ENCODE assay signal across 8 mouse cellular contexts in the genomic region with DNA sequence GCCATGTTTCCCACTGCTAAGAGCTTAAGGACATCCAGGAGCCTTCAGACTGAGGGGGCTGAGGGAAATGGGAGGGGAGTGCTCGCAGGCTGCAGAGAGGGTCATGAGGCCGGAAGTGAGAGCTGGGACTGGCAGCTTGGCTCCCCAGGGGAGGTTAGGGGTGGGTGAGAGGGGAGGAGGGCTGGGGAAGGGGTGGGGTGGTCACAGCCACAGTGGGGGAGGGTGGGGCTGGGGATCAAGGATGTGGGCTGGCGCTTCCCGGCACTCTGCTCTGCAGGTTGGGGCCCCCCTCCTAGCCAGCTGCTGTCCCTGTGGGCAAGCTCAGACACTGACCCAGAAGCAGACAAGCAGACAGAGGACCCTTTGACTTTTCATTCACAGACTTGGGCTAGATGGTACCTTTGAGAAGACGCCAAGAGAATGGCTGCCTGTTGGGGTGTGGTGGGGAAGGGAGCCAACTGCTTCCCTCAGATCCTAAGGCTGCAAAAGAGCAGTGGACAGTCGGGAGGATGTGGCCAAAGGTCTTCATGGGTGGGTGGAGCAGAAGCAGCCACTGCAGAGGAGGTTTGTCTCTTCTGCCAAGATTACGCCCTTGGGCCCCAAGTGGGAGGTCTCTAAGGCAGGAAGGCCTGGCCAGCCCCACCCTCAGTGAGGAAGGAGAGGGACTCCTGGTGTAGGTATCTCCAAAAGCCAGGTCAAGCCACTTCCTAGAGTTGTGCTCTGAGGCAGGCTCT. TPM values are rescaled to one million over a fixed set of nuclear protein-coding genes. Genes with fewer than 3 reads are reported as not detected.
DNase-seq lines count a peak whose midpoint lies in the region; ATAC-seq lines count a peak whose summit lies in the region.

No protein-coding gene starts in this region.

- peak overlapping the region; percentile 12; the same call in 1 of the 2 replicates for H3K4me3 ChIP-seq in forebrain, embryonic 10.5 days
- no peak overlapping the region for H3K4me3 ChIP-seq in forebrain, embryonic 11.5 days (ENCODE audit: low read depth, low read length)

- no peaks in the 10 kb centered on the region for H3K9me3 ChIP-seq in forebrain, embryonic 10.5 days
- H3K9me3 ChIP-seq in forebrain, embryonic 11.5 days (ENCODE audit: control insufficient read depth, low read length): no peaks in the 10 kb centered on the region

- no peak for ATAC-seq in forebrain, embryonic 11.5 days (replicated peaks; ENCODE audit: low FRiP score)

- H3K36me3 ChIP-seq in forebrain, embryonic 10.5 days (replicated peaks): peaks cover 58% of the 10 kb centered on the region
- peaks cover 4% of the 10 kb centered on the region for H3K36me3 ChIP-seq in forebrain, embryonic 11.5 days (ENCODE audit: control insufficient read depth, insufficient read depth, low read length)
- H3K36me3 ChIP-seq in splenic B cell, adult 2 months (ENCODE audit: control insufficient read depth, insufficient read depth, low read length, poor library complexity, severe bottlenecking): peaks cover 10% of the 10 kb centered on the region

- WGBS in forebrain, embryonic 10.5 days: 35% methylated on average over 7 of the region's 7 CpGs
- WGBS in forebrain, embryonic 11.5 days: 40% methylated on average over 7 of the region's 7 CpGs

- H3K4me1 ChIP-seq in forebrain, embryonic 10.5 days: peaks cover 64% of the 10 kb centered on the region
- peaks cover 7% of the 10 kb centered on the region for H3K4me1 ChIP-seq in forebrain, embryonic 11.5 days (replicated peaks; ENCODE audit: control insufficient read depth, insufficient read depth, low read length)

- H3K4me2 ChIP-seq in forebrain, embryonic 11.5 days (ENCODE audit: low read depth, low read length, severe bottlenecking): no peak overlapping the region

- H3K27ac ChIP-seq in forebrain, embryonic 10.5 days: peak overlapping the region; percentile 73
- no peak overlapping the region for H3K27ac ChIP-seq in forebrain, embryonic 11.5 days (ENCODE audit: low read depth, low read length)

- H3K27me3 ChIP-seq in forebrain, embryonic 10.5 days (ENCODE audit: poor library complexity, severe bottlenecking): no peaks in the 10 kb centered on the region
- H3K27me3 ChIP-seq in forebrain, embryonic 11.5 days (ENCODE audit: control insufficient read depth, insufficient read depth, low read length): no peaks in the 10 kb centered on the region; the same call in 1 of the 2 replicates
- no peaks in the 10 kb centered on the region for H3K27me3 ChIP-seq in splenic B cell, adult 2 months (ENCODE audit: control insufficient read depth, insufficient read depth, low read length, poor library complexity, severe bottlenecking)

- no peak overlapping the region; the same call in 1 of the 2 replicates for H3K9ac ChIP-seq in forebrain, embryonic 11.5 days (ENCODE audit: low read length)

- DNase-seq in forebrain, embryonic 10.5 days (ENCODE audit: extremely low spot score, low spot score): no peak
- no peak for DNase-seq in forebrain, embryonic 11.5 days (ENCODE audit: low spot score)
- DNase-seq in adrenal gland, postnatal 14 days: peak; percentile 77
- peak; percentile 84 for DNase-seq in heart, adult 8-10 months (ENCODE audit: low spot score)
- peak; percentile 93 to 95 for DNase-seq in kidney, adult 8-10 months
- DNase-seq in lung, postnatal 10 days: peak; percentile 86
- DNase-seq in splenic B cell, adult 2 months (ENCODE audit: low read depth, low spot score): peak; percentile 60
- DNase-seq in left cerebral cortex, adult 11 months (ENCODE audit: low spot score): no peak

RNA-seq across cellular contexts. Expression of a gene that starts 46.5 kb away (rescaled TPM):
- polyA plus RNA-seq in forebrain, embryonic 10.5 days (2016; fragmentation: Nextera tagmentation; extraction: Ambion mirVana): 5.8 and 7.4 TPM in 2 replicates
- polyA plus RNA-seq in forebrain, embryonic 11.5 days (2014; fragmentation: Nextera tagmentation; extraction: Ambion mirVana): 5.5 and 7.5 TPM in 2 replicates
- total RNA-seq in adrenal gland, postnatal 14 days (2021): 65.0 and 71.9 TPM in 2 replicates
- 10 to 100 TPM; 37.5 to 52.5 (median 45.0) TPM for total RNA-seq in heart, adult 8-10 months (2022)

Comparison
In these comparisons a context has a peak if more than half of its experiments do, and no peak if none do; other contexts are left out.
1. DNase-seq: peak in adrenal gland, postnatal 14 days (single experiment), heart, adult 8-10 months (single experiment), kidney, adult 8-10 months (2 of 2), lung, postnatal 10 days (single experiment) and splenic B cell, adult 2 months (single experiment); none in forebrain, embryonic 10.5 days (single experiment), forebrain, embryonic 11.5 days (single experiment) and left cerebral cortex, adult 11 months (single experiment).